Mouse (Mus musculus) liver, embryonic 14.5 days (tissue): ENCODE measurements around the gene Tspear. TPM values are rescaled to one million over a fixed set of nuclear protein-coding genes. Genes with fewer than 3 reads are reported as not detected.

ENCODE experiments used
- ATAC-seq: fragments of 200-750 bp; cut with Nextera tagmentation; 2 replicates; pipeline ENCODE4 v1.8.0; 2017; ENCODE audit warnings: moderate number of reproducible peaks, mild to moderate bottlenecking, moderate library complexity; ENCODE audit not compliant: insufficient read depth
- DNase-seq, 3 experiments: peaks; one replicate each; pipeline ENCODE4 v3.0.0-alpha.2; 2012 to 2013; ENCODE audit warnings: low read depth in 3 of 3, low spot score in 3 of 3
- H3K27ac ChIP-seq: fragments of 300-500 bp; sonication (generic); 2 replicates; pipeline ENCODE4 v1.5.1; 2014; ENCODE audit warnings: moderate library complexity, mild to moderate bottlenecking, control low read depth, inconsistent platforms
- H3K27me3 ChIP-seq: fragments of 300-500 bp; sonication (generic); 2 replicates; pipeline ENCODE4 v1.6.1; 2014; ENCODE audit warnings: mild to moderate bottlenecking, low read length, moderate library complexity; ENCODE audit not compliant: control insufficient read depth, insufficient read depth
- H3K36me3 ChIP-seq: fragments of 300-500 bp; sonication (generic); replicated peaks from 2 replicates; pipeline ENCODE4 v1.6.1; 2014; ENCODE audit warnings: low read depth; ENCODE audit not compliant: control insufficient read depth, insufficient read depth
- H3K4me1 ChIP-seq, 2 experiments: fragments of 200-500 bp in 1 of 2; fragments of 300-500 bp in 1 of 2; sonication (generic) in 1 of 2; replicated peaks; 2 replicates each; pipeline ENCODE4 v1.6.1; 2012 to 2014; ENCODE audit warnings: antibody characterized with exemption in 1 of 2, inconsistent platforms in 1 of 2, low read length in 1 of 2; ENCODE audit not compliant: control insufficient read depth in 2 of 2, insufficient read depth in 2 of 2
- H3K4me2 ChIP-seq: fragments of 300-500 bp; sonication (generic); 2 replicates; pipeline ENCODE4 v1.6.1; 2014; ENCODE audit warnings: low read depth, mild to moderate bottlenecking, control low read depth, moderate library complexity
- H3K4me3 ChIP-seq, 2 experiments: fragments of 200-500 bp in 1 of 2; fragments of 300-500 bp in 1 of 2; sonication (generic) in 1 of 2; 2 replicates each; pipeline ENCODE4 v1.5.1; 2012 to 2014; ENCODE audit warnings: low read depth in 2 of 2, low read length in 2 of 2, mild to moderate bottlenecking in 2 of 2, control low read depth in 1 of 2, inconsistent platforms in 1 of 2, moderate library complexity in 1 of 2; ENCODE audit not compliant: insufficient read depth in 1 of 2
- H3K9ac ChIP-seq: fragments of 300-500 bp; sonication (generic); replicated peaks from 2 replicates; pipeline ENCODE4 v1.6.1; 2014; ENCODE audit warnings: mild to moderate bottlenecking, control low read depth, moderate library complexity
- H3K9me3 ChIP-seq: fragments of 300-500 bp; sonication (generic); 2 replicates; pipeline ENCODE4 v1.6.1; 2016; ENCODE audit warnings: low read length, mixed read lengths; ENCODE audit not compliant: control insufficient read depth
- CTCF ChIP-seq: IDR thresholded peaks from 2 replicates; pipeline ENCODE4 v1.5.1; 2016; ENCODE audit warnings: antibody characterized with exemption, low read depth, control low read depth
- EP300 ChIP-seq: IDR thresholded peaks from 2 replicates; pipeline ENCODE4 v1.6.1; 2016; ENCODE audit warnings: antibody characterized with exemption, low read depth
- whole genome bisulfite sequencing: fragments of 180-500 bp; shearing (Covaris S2); extraction: QIAGEN DNeasy Blood & Tissue Kit; methylation state at CpG from one replicate; pipeline ENCODE4 v1.1.7; 2014; ENCODE audit not compliant: insufficient replicate concordance; 5-methylcytosine and 5-hydroxymethylcytosine counted together
- polyA plus RNA-seq, 2 experiments: library from polyadenylated mRNA; depleted of rRNA in 1 of 2; stranded (reverse) in 1 of 2; unstranded in 1 of 2; fragments of >200 nt; fragmentation: Nextera tagmentation in 1 of 2; extraction: Ambion mirVana in 1 of 2; gene quantifications; 2 replicates each; pipeline versions ENCODE4 v1.2.1 to v1.2.3; 2012 to 2014

Gene Tspear
- polyA plus RNA-seq, 2 experiments, result 0.03 TPM; not detected in 1

DNA sequence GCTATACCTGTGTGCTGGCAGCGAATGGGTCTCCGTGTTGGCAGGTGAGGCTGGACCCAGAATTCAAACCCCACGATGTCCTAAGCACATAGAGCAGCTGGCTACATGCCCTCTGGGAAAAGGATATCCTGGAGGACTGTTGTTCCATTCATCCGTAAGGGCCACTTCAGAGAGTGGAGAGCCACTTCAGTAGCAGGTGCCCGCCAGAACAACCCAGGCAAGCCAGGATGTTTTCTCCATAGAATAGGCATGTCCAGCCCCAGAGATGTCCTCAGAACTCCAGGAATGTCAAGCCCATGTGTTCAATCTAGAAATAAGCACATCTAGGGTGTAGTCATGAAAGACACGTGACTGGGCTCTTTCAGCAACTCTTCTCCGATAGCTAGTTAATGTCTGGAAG lies 183.3 kb downstream of the Tspear start:
- WGBS, result 63% methylated on average over 7 of the region's 7 CpGs

DNA sequence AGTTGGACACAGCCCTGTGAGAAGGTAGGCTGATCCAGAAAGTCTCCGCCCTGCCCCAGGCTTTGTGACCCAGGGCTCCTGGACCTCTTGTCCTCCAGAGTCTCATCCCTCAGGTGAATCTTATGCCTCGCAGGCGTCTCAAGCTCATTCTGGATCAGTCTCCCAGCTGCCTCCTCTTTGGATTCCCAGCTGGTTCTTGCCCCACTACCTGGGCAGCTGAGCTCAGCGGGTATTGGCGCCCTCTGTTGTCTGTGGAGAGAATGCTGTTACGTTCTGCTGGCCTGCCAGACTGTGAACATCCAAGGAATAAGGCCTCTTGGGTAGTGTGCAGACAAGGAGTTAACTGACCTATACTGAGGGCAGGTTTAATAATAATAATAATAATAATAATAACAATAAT lies 192.6 kb downstream of the Tspear start:
- no peak for TF ChIP-seq EP300
- TF ChIP-seq CTCF, result peak; percentile 48; the same call in 1 of the 2 replicates
- H3K27ac ChIP-seq, result no peak overlapping the region
- no peaks in the 10 kb centered on the region for H3K4me1 ChIP-seq
- no peaks in the 10 kb centered on the region for H3K36me3 ChIP-seq
- ATAC-seq (no peak), DNase-seq (no peak)
- no peak overlapping the region for H3K4me3 ChIP-seq
- no peak overlapping the region for H3K9ac ChIP-seq
- no peaks in the 10 kb centered on the region for H3K27me3 ChIP-seq
- no peak overlapping the region for H3K4me2 ChIP-seq
- WGBS, result 41% methylated on average over 6 of the region's 6 CpGs
- no peaks in the 10 kb centered on the region for H3K9me3 ChIP-seq

More for the DNA sequence above, 183.3 kb downstream of the Tspear start:
- no peaks in the 10 kb centered on the region for H3K27me3 ChIP-seq
- ATAC-seq, result no peak
- DNase-seq, result no peak
- H3K4me3 ChIP-seq, result no peak overlapping the region
- H3K9ac ChIP-seq, result no peak overlapping the region
- no peaks in the 10 kb centered on the region for H3K36me3 ChIP-seq
- H3K4me2 ChIP-seq, result no peak overlapping the region
- H3K27ac ChIP-seq, result no peak overlapping the region
- TF ChIP-seq CTCF (no peak), EP300 (no peak)
- no peaks in the 10 kb centered on the region for H3K9me3 ChIP-seq
- no peaks in the 10 kb centered on the region for H3K4me1 ChIP-seq

DNA sequence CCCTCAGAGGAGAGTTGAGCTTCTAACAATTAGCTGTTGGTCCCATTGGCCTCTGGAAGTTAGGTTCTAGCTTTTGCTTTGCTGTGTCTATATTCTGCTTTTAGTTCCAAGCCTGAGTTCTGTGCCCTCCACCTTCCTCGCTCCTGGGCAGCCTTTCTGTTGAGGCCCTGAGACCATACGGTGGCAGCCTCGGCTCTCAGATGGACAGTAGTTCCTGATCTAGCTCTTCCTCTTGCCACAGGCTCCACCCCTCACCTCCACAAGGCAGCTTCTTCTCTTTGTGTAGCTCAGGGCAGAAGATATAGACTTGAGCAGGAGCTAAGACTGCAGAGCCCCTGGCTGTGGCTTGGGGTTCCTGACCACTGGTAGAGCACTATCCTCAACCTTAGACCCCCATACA lies 193.9 kb downstream of the Tspear start:
- TF ChIP-seq EP300 (no peak), CTCF (no peak)
- Histone ChIP-seq H3K27ac (no peak overlapping the region), H3K4me2 (no peak overlapping the region), H3K36me3 (no peaks in the 10 kb centered on the region), H3K4me3 (no peak overlapping the region), H3K9me3 (no peaks in the 10 kb centered on the region), H3K9ac (no peak overlapping the region), H3K27me3 (no peaks in the 10 kb centered on the region), H3K4me1 (no peaks in the 10 kb centered on the region)
- DNase-seq (no peak), ATAC-seq (no peak)
- WGBS, result 24% methylated on average over 3 of the region's 3 CpGs

DNA sequence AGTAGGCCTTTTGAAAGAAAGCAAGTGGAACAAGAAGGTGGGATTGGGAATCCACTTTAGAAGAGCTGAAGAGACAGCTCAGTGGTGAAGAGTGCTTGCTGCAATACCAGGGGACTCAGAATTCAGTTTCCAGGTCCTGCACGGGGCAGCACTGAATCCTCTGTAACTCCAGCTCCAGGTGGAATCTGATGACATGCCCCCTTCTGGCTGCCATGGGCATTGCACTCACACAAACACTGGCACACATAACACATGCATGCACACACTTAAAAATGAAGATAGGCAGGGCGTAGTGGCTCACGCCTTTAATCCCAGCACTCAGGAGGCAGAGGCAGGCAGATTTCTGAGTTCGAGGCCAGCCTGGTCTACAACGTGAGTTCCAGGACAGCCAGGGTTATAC lies 196.2 kb downstream of the Tspear start:
- Histone ChIP-seq H3K4me1 (no peaks in the 10 kb centered on the region), H3K27ac (no peak overlapping the region), H3K4me3 (no peak overlapping the region), H3K9ac (no peak overlapping the region), H3K36me3 (no peaks in the 10 kb centered on the region), H3K27me3 (no peaks in the 10 kb centered on the region), H3K9me3 (no peaks in the 10 kb centered on the region), H3K4me2 (no peak overlapping the region)
- no peak for ATAC-seq
- DNase-seq, result no peak
- TF ChIP-seq CTCF (peak; percentile 50; the same call in 1 of the 2 replicates), EP300 (no peak)
- WGBS, result 68% methylated on average over 5 of the region's 5 CpGs

DNA sequence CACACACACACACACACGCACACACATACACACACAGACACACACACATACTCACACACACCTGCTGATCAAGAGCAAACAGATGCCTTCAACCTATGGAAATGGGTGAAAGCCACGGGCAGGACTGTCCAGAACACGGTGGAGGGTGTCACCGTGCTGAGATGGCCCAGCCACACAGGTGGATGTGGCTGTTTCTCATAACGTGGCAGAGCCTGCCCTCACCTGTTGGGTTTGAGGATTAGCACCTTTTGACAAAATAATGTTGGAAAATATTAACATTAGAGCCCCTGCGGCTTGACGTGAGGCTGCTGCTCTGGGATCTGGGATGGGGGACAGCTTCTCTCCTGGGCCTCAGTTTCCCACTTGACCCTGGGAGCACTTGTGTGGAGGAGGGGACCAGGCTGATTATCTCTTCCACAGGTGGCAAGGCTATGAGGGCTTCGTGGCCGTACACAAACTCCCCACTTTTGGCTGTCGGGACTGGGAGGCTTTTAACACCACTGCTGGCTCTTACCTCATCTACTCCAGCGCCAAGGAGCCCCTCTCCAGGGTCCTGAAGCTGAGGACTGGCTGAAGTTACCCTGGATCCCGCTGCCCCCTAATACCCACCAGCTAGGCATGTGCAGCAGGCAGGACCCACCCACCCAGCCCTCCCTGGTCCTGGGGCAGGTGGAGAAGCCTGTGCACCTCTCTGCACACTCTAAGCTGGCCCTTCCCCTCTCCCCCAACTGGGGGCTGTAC lies 199.8 kb downstream of the Tspear start:
- Histone ChIP-seq H3K9me3 (no peaks in the 10 kb centered on the region), H3K9ac (no peak overlapping the region), H3K27ac (no peak overlapping the region), H3K4me2 (no peak overlapping the region), H3K36me3 (no peaks in the 10 kb centered on the region), H3K4me3 (no peak overlapping the region), H3K27me3 (no peaks in the 10 kb centered on the region), H3K4me1 (no peaks in the 10 kb centered on the region)
- 35% methylated on average over 12 of the region's 12 CpGs for WGBS
- TF ChIP-seq EP300 (no peak), CTCF (0 out of 2 replicates have a peak, but pooled peaks have one; percentile 12)
- no peak for ATAC-seq
- DNase-seq, result no peak
